Mouse (Mus musculus): ENCODE results near the gene Spint2. TPM values are rescaled to one million over a fixed set of nuclear protein-coding genes. Genes with fewer than 3 reads are reported as not detected.

Gene Spint2
- total RNA-seq, 2 experiments from 2014 or later: 34.8 to 44.9 TPM

- intact Hi-C loops (cut with DNase I): loop anchor here (5.0 to 10.0 kb wide), 2 partner anchors 217 to 561 kb away; partner anchors contain the start of genes Mrps12 and Sars2
Observed at GRCm38 (mm10) chr7:29305263-29305988, 23.7 kb upstream of the Spint2 start.

GRCm38 (mm10) chr7:29304463-29305262 is 23.0 kb upstream of the Spint2 start:
- intact Hi-C loops (cut with DNase I): loop anchor here (5.0 to 10.0 kb wide), 2 partner anchors 218 to 560 kb away; partner anchors contain the start of genes Mrps12 and Sars2
- no peak for DNase-seq

More at GRCm38 (mm10) chr7:29305263-29305988, 23.7 kb upstream of the Spint2 start:
- DNase-seq: no peak

- DNase-seq: peak; percentile 55 to 64
- intact Hi-C loops (cut with DNase I): loop anchor here (10.0 kb wide), 1 partner anchor 559 kb away; the partner anchor contains the start of genes Mrps12 and Sars2
Observed at GRCm38 (mm10) chr7:29303738-29304462, 22.2 kb upstream of the Spint2 start, which contains the start of gene Dpf1. Gene Dpf1, plus strand, starts transcription at chr7:29303951.

GRCm38 (mm10) chr7:29302641-29303040 is 20.9 kb upstream of the Spint2 start:
- intact Hi-C loops (cut with DNase I): loop anchor here (10.0 kb wide), 1 partner anchor 558 kb away; the partner anchor contains the start of genes Mrps12 and Sars2
- DNase-seq: no peak

GRCm38 (mm10) chr7:29301127-29301566 is 19.4 kb upstream of the Spint2 start:
- intact Hi-C loops (cut with DNase I): loop anchor here (2.0 to 10.0 kb wide), 3 partner anchors 174 to 556 kb away; partner anchors contain the start of genes Mrps12 and Sars2
- peak; percentile 74 to 76 for DNase-seq

GRCm38 (mm10) chr7:29296998-29297397 is 15.3 kb upstream of the Spint2 start:
- peak; percentile 67 for DNase-seq
- intact Hi-C loops (cut with DNase I): loop anchor here (1.0 to 10.0 kb wide), 3 partner anchors 50 to 322 kb away; partner anchors contain the start of gene Psmd8

GRCm38 (mm10) chr7:29295861-29296647 is 14.3 kb upstream of the Spint2 start:
- intact Hi-C loops (cut with DNase I): loop anchor here (2.0 to 10.0 kb wide), 2 partner anchors 115 to 321 kb away; partner anchors contain the start of gene Psmd8
- DNase-seq: no peak

- intact Hi-C loops (cut with DNase I): loop anchor here (10.0 kb wide), 1 partner anchor 319 kb away; no protein-coding TSS in a partner anchor
- no peak for DNase-seq
Observed at GRCm38 (mm10) chr7:29294111-29294761, 12.5 kb upstream of the Spint2 start.

GRCm38 (mm10) chr7:29293131-29294065 is 11.7 kb upstream of the Spint2 start:
- intact Hi-C loops (cut with DNase I): loop anchor here (10.0 kb wide), 1 partner anchor 319 kb away; no protein-coding TSS in a partner anchor
- peak; percentile 49 to 62 for DNase-seq

- intact Hi-C loops (cut with DNase I): loop anchor here (10.0 kb wide), 1 partner anchor 318 kb away; no protein-coding TSS in a partner anchor
- DNase-seq: peak; percentile 62 to 66
Observed at GRCm38 (mm10) chr7:29292458-29293098, 10.9 kb upstream of the Spint2 start.

- peak in 1 of 2 experiments; percentile 26 for DNase-seq
- intact Hi-C loops (cut with DNase I): loop anchor here (10.0 kb wide), 1 partner anchor 317 kb away; no protein-coding TSS in a partner anchor
Observed at GRCm38 (mm10) chr7:29291616-29292457, 10.1 kb upstream of the Spint2 start.

- no peak for DNase-seq
- intact Hi-C loops (cut with DNase I): loop anchor here (10.0 kb wide), 1 partner anchor 316 kb away; no protein-coding TSS in a partner anchor
Observed at GRCm38 (mm10) chr7:29290691-29291485, 9.2 kb upstream of the Spint2 start.

GRCm38 (mm10) chr7:29289856-29290255 is 8.1 kb upstream of the Spint2 start:
- no peak for DNase-seq
- intact Hi-C loops (cut with DNase I): loop anchor here (10.0 kb wide), 1 partner anchor 315 kb away; no protein-coding TSS in a partner anchor

- DNase-seq: peak; percentile 87
- intact Hi-C loops (cut with DNase I): no loop called here
Observed at GRCm38 (mm10) chr7:29288942-29289638, 7.4 kb upstream of the Spint2 start, which contains the start of gene Ppp1r14a. Gene Ppp1r14a, plus strand, starts transcription at chr7:29289308.

All from heart, postnatal 36 days (tissue).